Mouse (Mus musculus): ENCODE results near the gene Hk2.

Gene Hk2

DNA sequence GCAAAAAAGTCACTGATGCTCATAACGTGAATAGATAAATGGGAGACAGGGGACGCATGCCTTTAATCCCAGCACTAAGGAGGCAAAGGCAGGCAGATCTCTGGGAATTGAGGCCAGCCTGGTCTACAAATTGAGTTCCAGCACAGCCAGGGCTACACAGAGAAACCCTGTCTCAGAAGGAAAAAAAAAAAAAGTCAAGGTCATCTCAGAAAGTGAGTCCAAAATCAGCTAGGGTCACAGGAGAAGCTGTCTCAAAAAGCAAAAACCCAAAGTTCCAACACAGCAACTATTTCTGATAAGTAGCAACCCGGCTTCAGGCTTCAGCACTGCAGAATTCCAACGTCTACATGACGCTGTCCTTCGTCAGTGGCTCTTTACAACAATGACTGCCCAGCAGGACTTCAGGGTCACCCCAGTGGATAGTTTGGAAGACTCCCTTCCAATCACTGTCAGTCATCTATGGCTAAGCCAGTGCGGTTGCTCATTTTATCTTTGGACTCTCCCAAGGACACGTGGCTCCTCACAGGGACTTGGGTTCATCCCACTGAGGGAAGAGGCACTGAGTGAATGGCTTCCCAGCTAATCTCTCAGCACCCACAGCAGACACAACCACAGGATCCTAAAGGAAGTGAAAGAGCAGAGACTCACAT, 33.3 kb downstream of the Hk2 start:
- DNase-seq (ENCODE audit: low spot score in 2 of 2), result no peak

GRCm38 (mm10) chr6:82740269-82740668, 34.0 kb downstream of the Hk2 start:
- peak; percentile 22 to 73 for DNase-seq (ENCODE audit: low spot score in 2 of 2)

- DNase-seq (ENCODE audit: low spot score in 2 of 2), result no peak
Observed at GRCm38 (mm10) chr6:82737634-82738540, 36.4 kb downstream of the Hk2 start.

GRCm38 (mm10) chr6:82736626-82737600, 37.3 kb downstream of the Hk2 start:
- peak in 1 of 2 experiments; percentile 24 for DNase-seq (ENCODE audit: low spot score in 2 of 2)

- DNase-seq (ENCODE audit: low spot score in 2 of 2), result peak in 1 of 2 experiments; percentile 16
Observed at GRCm38 (mm10) chr6:82735347-82735746, 38.9 kb downstream of the Hk2 start.

GRCm38 (mm10) chr6:82728635-82729034, 45.6 kb downstream of the Hk2 start:
- DNase-seq (ENCODE audit: low spot score in 2 of 2), result no peak

DNA sequence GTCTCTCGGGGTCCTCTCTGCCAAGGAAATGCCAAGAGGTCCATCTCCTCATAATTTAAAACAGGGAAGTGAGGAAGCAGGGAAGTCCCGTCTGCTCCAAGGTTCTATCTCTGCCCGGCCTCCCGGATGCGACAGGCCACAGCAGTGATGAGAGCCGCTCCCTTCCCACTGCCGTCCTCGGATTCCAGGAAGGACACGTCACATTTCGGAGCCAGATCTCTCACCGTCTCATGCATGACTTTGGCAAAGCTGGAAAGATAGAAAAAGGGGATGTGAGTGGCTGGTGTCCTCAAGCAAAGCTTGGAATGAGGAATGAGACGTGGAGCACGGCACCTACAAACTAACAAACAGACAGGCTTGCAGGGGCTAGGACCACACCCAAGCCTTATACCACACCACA, 47.0 kb downstream of the Hk2 start:
- DNase-seq (ENCODE audit: low spot score in 2 of 2), result no peak

GRCm38 (mm10) chr6:82723321-82723720, 50.9 kb downstream of the Hk2 start:
- DNase-seq (ENCODE audit: low spot score in 2 of 2), result no peak

GRCm38 (mm10) chr6:82716126-82716525, 58.1 kb downstream of the Hk2 start:
- no peak for DNase-seq (ENCODE audit: low spot score in 2 of 2)

- DNase-seq (ENCODE audit: low spot score in 2 of 2), result no peak
Observed at GRCm38 (mm10) chr6:82715653-82716052, 58.6 kb downstream of the Hk2 start.

- DNase-seq (ENCODE audit: low spot score in 2 of 2), result no peak
Observed at GRCm38 (mm10) chr6:82715253-82715652, 59.0 kb downstream of the Hk2 start.

GRCm38 (mm10) chr6:82714841-82715240, 59.4 kb downstream of the Hk2 start:
- no peak for DNase-seq (ENCODE audit: low spot score in 2 of 2)

DNA sequence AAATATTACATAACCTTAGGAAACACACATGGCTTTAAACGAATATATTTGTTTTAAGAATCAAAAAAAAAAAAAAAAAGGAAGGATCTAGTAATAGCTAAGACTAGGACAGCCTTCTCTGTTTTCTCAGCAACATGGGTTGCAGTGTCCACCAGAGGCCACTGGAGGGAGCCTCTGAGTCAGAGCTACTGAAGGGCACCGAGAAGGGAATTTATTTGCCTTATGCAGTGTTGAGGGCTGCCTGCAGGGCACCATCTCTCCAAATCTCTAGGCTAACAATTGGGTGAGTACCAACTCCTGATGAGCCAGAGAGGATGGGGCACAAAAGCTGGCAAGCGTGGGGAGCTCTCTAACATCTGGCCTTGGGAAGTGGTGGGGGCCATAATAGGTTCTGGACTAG, 60.0 kb downstream of the Hk2 start:
- DNase-seq (ENCODE audit: low spot score in 2 of 2), result peak; percentile 73 to 78

- DNase-seq (ENCODE audit: low spot score in 2 of 2), result no peak
Observed at GRCm38 (mm10) chr6:82707742-82708141, 66.5 kb downstream of the Hk2 start.

DNA sequence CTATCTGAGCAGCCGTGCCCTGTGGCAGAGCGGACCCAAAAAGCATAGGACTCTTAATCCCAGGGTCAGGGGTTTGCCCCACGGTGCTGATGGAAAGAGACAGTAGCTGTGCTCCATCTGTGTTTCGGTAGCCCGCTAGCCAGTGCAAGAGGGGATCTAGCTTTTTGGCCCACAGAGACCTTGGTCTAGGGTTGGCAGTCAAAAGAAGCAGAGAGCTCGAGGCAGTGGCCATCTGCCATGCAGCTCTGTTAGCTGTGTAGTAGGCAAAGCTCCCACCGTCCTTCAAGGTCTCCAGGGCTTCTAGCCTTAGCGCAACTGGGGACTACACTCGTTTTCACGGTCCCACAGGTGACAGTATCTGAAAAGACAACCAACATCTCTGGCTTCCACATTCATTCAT, 67.0 kb downstream of the Hk2 start:
- DNase-seq (ENCODE audit: low spot score in 2 of 2), result no peak

GRCm38 (mm10) chr6:82705221-82705620, 69.0 kb downstream of the Hk2 start, which contains the start of gene Pole4:
Pole4 (minus strand) TSS chr6:82705365.
- no peak for DNase-seq (ENCODE audit: low spot score in 2 of 2)

DNA sequence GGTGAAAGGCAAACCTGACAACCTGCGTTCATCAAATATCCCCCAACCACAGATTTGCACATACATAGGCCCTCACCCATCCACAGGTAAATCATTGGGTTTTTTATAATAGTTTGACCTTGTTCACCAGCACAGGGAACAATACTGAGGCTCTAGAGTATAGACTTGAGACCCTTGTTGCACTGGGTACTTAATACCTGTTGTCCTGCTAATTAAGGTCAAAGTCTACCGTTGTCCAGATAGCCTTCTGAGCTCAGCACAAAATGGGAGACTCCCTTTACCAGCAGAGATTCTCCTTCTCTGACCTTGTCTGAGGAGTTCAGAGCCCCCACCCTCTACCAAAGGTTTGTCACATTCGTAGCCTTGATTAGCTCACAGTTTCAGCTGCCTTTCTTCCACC, 70.5 kb downstream of the Hk2 start:
- no peak for DNase-seq (ENCODE audit: low spot score in 2 of 2)

GRCm38 (mm10) chr6:82702593-82703017, 71.6 kb downstream of the Hk2 start:
- DNase-seq (ENCODE audit: low spot score in 2 of 2), result peak; percentile 88 to 90

GRCm38 (mm10) chr6:82701296-82701695, 73.0 kb downstream of the Hk2 start:
- DNase-seq (ENCODE audit: low spot score in 2 of 2), result no peak

- no peak for DNase-seq (ENCODE audit: low spot score in 2 of 2)
Observed at GRCm38 (mm10) chr6:82699831-82700230, 74.4 kb downstream of the Hk2 start.

DNA sequence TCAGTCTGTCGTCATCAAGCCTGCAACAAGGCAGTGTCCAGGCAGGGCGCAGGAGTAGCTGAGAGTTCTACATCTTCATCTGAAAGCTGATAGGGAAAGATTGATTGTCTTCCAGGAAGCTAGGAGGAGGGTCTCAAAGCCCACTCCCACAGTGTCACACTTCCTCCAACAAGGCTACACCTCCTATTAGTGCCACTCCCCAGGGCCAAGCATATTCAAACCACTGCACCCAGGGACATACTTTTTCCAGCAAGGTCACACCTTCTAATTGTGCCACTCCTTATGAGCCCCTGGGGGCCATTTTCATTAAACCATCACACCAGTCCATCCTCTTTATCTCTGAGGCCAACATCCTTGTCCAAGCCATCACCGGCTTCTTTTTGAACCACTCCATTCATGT, 77.5 kb downstream of the Hk2 start:
- no peak for DNase-seq (ENCODE audit: low spot score in 2 of 2)

GRCm38 (mm10) chr6:82694668-82695067, 79.6 kb downstream of the Hk2 start:
- DNase-seq (ENCODE audit: low spot score in 2 of 2), result no peak

Measured in frontal cortex, postnatal 36 days (tissue).